Mouse (Mus musculus) MEL (cell line): ENCODE results near the gene Ap1g1. TPM values are rescaled to one million over a fixed set of nuclear protein-coding genes. Genes with fewer than 3 reads are reported as not detected.

Experiments used
- DNase-seq: peaks from one replicate; pipeline ENCODE4 v3.0.0; 2011; ENCODE audit warnings: low read depth, low spot score
- H3K27ac ChIP-seq: 2 replicates; pipeline ENCODE4 v1.5.1; 2012; ENCODE audit warnings: low read depth, mild to moderate bottlenecking, control low read depth, low read length, moderate library complexity; ENCODE audit not compliant: control insufficient read depth
- H3K27me3 ChIP-seq, 2 experiments: fragments of 150-350 bp in 1 of 2; sonication (generic) in 1 of 2; 2 replicates each; pipeline ENCODE4 v1.6.1; 2012; ENCODE audit warnings: low read length in 2 of 2, mild to moderate bottlenecking in 2 of 2, improper control_type of control experiment in 1 of 2, moderate library complexity in 1 of 2; ENCODE audit not compliant: insufficient read depth in 2 of 2, control insufficient read depth in 1 of 2
- H3K36me3 ChIP-seq, 2 experiments: 2 replicates each; pipeline ENCODE4 v1.6.1; 2012 to 2014; ENCODE audit warnings: low read length in 2 of 2, improper control_type of control experiment in 1 of 2, inconsistent platforms in 1 of 2, mild to moderate bottlenecking in 1 of 2; ENCODE audit not compliant: insufficient read depth in 2 of 2, control insufficient read depth in 1 of 2
- H3K4me1 ChIP-seq, 2 experiments: fragments of 150-350 bp in 1 of 2; sonication (generic) in 1 of 2; 2 replicates each; pipeline ENCODE4 v1.6.1; 2012; ENCODE audit warnings: low read length in 2 of 2, improper control_type of control experiment in 1 of 2, mild to moderate bottlenecking in 1 of 2; ENCODE audit not compliant: insufficient read depth in 2 of 2, control insufficient read depth in 1 of 2
- H3K4me3 ChIP-seq, 2 experiments: fragments of 150-350 bp in 1 of 2; sonication (generic) in 1 of 2; 2 replicates each; pipeline ENCODE4 v1.5.1; 2012; ENCODE audit warnings: low read depth in 2 of 2, low read length in 2 of 2, mild to moderate bottlenecking in 2 of 2, moderate library complexity in 2 of 2, control low read depth in 1 of 2, improper control_type of control experiment in 1 of 2; ENCODE audit not compliant: control insufficient read depth in 1 of 2, insufficient read depth in 1 of 2
- H3K79me2 ChIP-seq: 2 replicates; pipeline ENCODE4 v1.6.1; 2012; ENCODE audit warnings: mild to moderate bottlenecking, low read length, moderate library complexity; ENCODE audit not compliant: control insufficient read depth, poor library complexity, insufficient read depth
- H3K9ac ChIP-seq: 2 replicates; pipeline ENCODE4 v1.6.1; 2012; ENCODE audit warnings: low read depth, mild to moderate bottlenecking, control low read depth, low read length, moderate library complexity; ENCODE audit not compliant: control insufficient read depth, poor library complexity, severe bottlenecking
- H3K9me3 ChIP-seq: fragments of 150-350 bp; sonication (generic); replicated peaks from 2 replicates; pipeline ENCODE4 v1.6.1; 2012; ENCODE audit warnings: mild to moderate bottlenecking, low read length, improper control_type of control experiment, moderate library complexity; ENCODE audit not compliant: insufficient read depth
- BHLHE40 ChIP-seq: IDR thresholded peaks from 2 replicates; pipeline ENCODE4 v1.6.1; 2012; ENCODE audit warnings: low read depth, mild to moderate bottlenecking, inconsistent platforms, low read length, improper control_type of control experiment, borderline replicate concordance
- CTCF ChIP-seq, 3 experiments: IDR thresholded peaks in 2 of 3; conservative IDR thresholded peaks in 1 of 3; 2 replicates each; pipeline ENCODE4 v1.5.1; 2011 to 2012; ENCODE audit warnings: low read length in 3 of 3, low read depth in 2 of 3, mild to moderate bottlenecking in 2 of 3, improper control_type of control experiment in 1 of 3, inconsistent platforms in 1 of 3, mixed read lengths in 1 of 3, moderate library complexity in 1 of 3; ENCODE audit not compliant: control insufficient read depth in 1 of 3, insufficient read depth in 1 of 3, poor library complexity in 1 of 3, severe bottlenecking in 1 of 3
- ETS1 ChIP-seq: IDR thresholded peaks from 2 replicates; pipeline ENCODE4 v1.6.1; 2012; ENCODE audit warnings: low read depth, mild to moderate bottlenecking, inconsistent platforms, low read length, improper control_type of control experiment, moderate library complexity
- GABPA ChIP-seq: IDR thresholded peaks from 2 replicates; pipeline ENCODE4 v1.6.1; 2012; ENCODE audit warnings: low read depth, mild to moderate bottlenecking, inconsistent platforms, low read length, improper control_type of control experiment, moderate library complexity
- GATA1 ChIP-seq: IDR thresholded peaks from 2 replicates; pipeline ENCODE4 v1.6.1; 2011; ENCODE audit warnings: low read depth, low read length, improper control_type of control experiment
- JUND ChIP-seq: IDR thresholded peaks from 2 replicates; pipeline ENCODE4 v1.6.1; 2011; ENCODE audit warnings: low read depth, mild to moderate bottlenecking, improper control_type of control experiment, low read length
- KAT2A ChIP-seq: conservative IDR thresholded peaks from 2 replicates; pipeline ENCODE4 v1.6.1; 2012; ENCODE audit warnings: low read depth, low read length, improper control_type of control experiment, inconsistent platforms
- MAFK ChIP-seq: IDR thresholded peaks from 2 replicates; pipeline ENCODE4 v1.6.1; 2011; ENCODE audit warnings: low read depth, mild to moderate bottlenecking, low read length, improper control_type of control experiment, borderline replicate concordance
- MXI1 ChIP-seq: IDR thresholded peaks from 2 replicates; pipeline ENCODE4 v1.6.1; 2011; ENCODE audit warnings: mild to moderate bottlenecking, low read depth, low read length, improper control_type of control experiment
- MYB ChIP-seq: IDR thresholded peaks from 2 replicates; pipeline ENCODE4 v1.6.1; 2011; ENCODE audit warnings: mild to moderate bottlenecking, low read depth, low read length, improper control_type of control experiment
- MYC ChIP-seq: IDR thresholded peaks from 2 replicates; pipeline ENCODE4 v1.6.1; 2011; ENCODE audit warnings: low read depth, mild to moderate bottlenecking, low read length, improper control_type of control experiment, moderate library complexity
- NELFE ChIP-seq: IDR thresholded peaks from 2 replicates; pipeline ENCODE4 v1.6.1; 2011; ENCODE audit warnings: low read depth, low read length, improper control_type of control experiment
- POLR2A ChIP-seq, 2 experiments: IDR thresholded peaks; 2 replicates each; pipeline ENCODE4 v1.6.1; 2011 to 2012; ENCODE audit warnings: low read length in 2 of 2, mild to moderate bottlenecking in 2 of 2, control low read depth in 1 of 2, improper control_type of control experiment in 1 of 2, low read depth in 1 of 2, moderate library complexity in 1 of 2; ENCODE audit not compliant: control insufficient read depth in 1 of 2, insufficient read depth in 1 of 2, poor library complexity in 1 of 2
- POLR2AphosphoS2 ChIP-seq: IDR thresholded peaks from 2 replicates; pipeline ENCODE4 v1.6.1; 2011; ENCODE audit warnings: low read length, improper control_type of control experiment
- RAD21 ChIP-seq: IDR thresholded peaks from 2 replicates; pipeline ENCODE4 v1.6.1; 2011; ENCODE audit warnings: mild to moderate bottlenecking, low read depth, low read length, improper control_type of control experiment
- SIN3A ChIP-seq: IDR thresholded peaks from 2 replicates; pipeline ENCODE4 v1.6.1; 2012; ENCODE audit warnings: low read length, improper control_type of control experiment, inconsistent platforms
- SMC3 ChIP-seq: IDR thresholded peaks from 2 replicates; pipeline ENCODE4 v1.6.1; 2011; ENCODE audit warnings: low read depth, low read length, improper control_type of control experiment
- TAL1 ChIP-seq: IDR thresholded peaks from 2 replicates; pipeline ENCODE4 v1.6.1; 2012; ENCODE audit warnings: mild to moderate bottlenecking, inconsistent platforms, low read length, moderate library complexity, mixed read lengths
- TBP ChIP-seq: IDR thresholded peaks from 2 replicates; pipeline ENCODE4 v1.8.0; 2011; ENCODE audit warnings: low read depth, low read length, improper control_type of control experiment
- UBTF ChIP-seq: IDR thresholded peaks from 2 replicates; pipeline ENCODE4 v1.6.1; 2012; ENCODE audit warnings: low read depth, mild to moderate bottlenecking, inconsistent platforms, low read length, improper control_type of control experiment, moderate library complexity, borderline replicate concordance; ENCODE audit not compliant: insufficient read depth
- USF1 ChIP-seq: IDR thresholded peaks from 2 replicates; pipeline ENCODE4 v1.6.1; 2014; ENCODE audit warnings: low read depth, mild to moderate bottlenecking, inconsistent platforms, low read length, improper control_type of control experiment, moderate library complexity
- polyA plus RNA-seq, 2 experiments: library from polyadenylated mRNA; stranded (reverse) in 1 of 2; unstranded in 1 of 2; fragments of >175 nt in 1 of 2; fragments of >200 nt in 1 of 2; gene quantifications; 2 replicates each; pipeline versions ENCODE4 v1.2.1 to v1.2.4; 2012; ENCODE audit warnings: low replicate concordance in 2 of 2, low read depth in 1 of 2; ENCODE audit not compliant: insufficient read length in 2 of 2, insufficient read depth in 1 of 2, missing spikeins in 1 of 2
- total RNA-seq: library from RNA; depleted of rRNA; stranded (reverse); fragments of 300-350 nt; gene quantifications from 2 replicates; pipeline ENCODE4 v1.2.3, GENCODE M21; 2012

The Ap1g1 gene
- total and polyA plus RNA-seq, 3 experiments: 34.6 to 456 (median 46.6) TPM

GRCm38 (mm10) chr8:109773154-109773553 lies 5.2 kb upstream of the Ap1g1 start:
- H3K9me3 ChIP-seq: no peaks in the 10 kb centered on the region
- H3K79me2 ChIP-seq: no peaks in the 10 kb centered on the region
- H3K9ac ChIP-seq: no peak overlapping the region
- peaks cover 0 to 6% of the 10 kb centered on the region in 2 experiments; a peak in 2 of 4 replicates for H3K36me3 ChIP-seq
- H3K27ac ChIP-seq: no peak overlapping the region
- H3K27me3 ChIP-seq: peaks cover 7 to 11% of the 10 kb centered on the region in 2 experiments
- H3K4me3 ChIP-seq: no peak overlapping the region
- no peaks in the 10 kb centered on the region for H3K4me1 ChIP-seq
- DNase-seq: no peak
- no peak for TF ChIP-seq CTCF (IDR thresholded peaks at IDR 0.05 in 2 of 3, conservative IDR thresholded peaks at IDR 0.05 in 1 of 3; ENCODE audit: control insufficient read depth in 1 of 3, insufficient read depth in 1 of 3, low read depth in 2 of 3, low read length in 3 of 3, poor library complexity in 1 of 3, severe bottlenecking in 1 of 3)
- TF ChIP-seq KAT2A: no peak
- TF ChIP-seq USF1: no peak
- no peak for TF ChIP-seq RAD21
- no peak for TF ChIP-seq SIN3A
- TF ChIP-seq BHLHE40: no peak
- TF ChIP-seq MYB: no peak
- TF ChIP-seq POLR2AphosphoS2: no peak
- no peak for TF ChIP-seq ETS1
- TF ChIP-seq MYC: no peak
- no peak for TF ChIP-seq NELFE
- no peak for TF ChIP-seq TBP
- no peak for TF ChIP-seq MAFK
- no peak for TF ChIP-seq GABPA

- TF ChIP-seq GATA1 (no peak), UBTF (no peak), POLR2A (IDR thresholded peaks at IDR 0.05; ENCODE audit: control insufficient read depth in 1 of 2, insufficient read depth in 1 of 2, low read depth in 1 of 2, low read length in 2 of 2, poor library complexity in 1 of 2) (no peak), GABPA (no peak), JUND (no peak), MAFK (no peak), MYB (no peak), TAL1 (no peak), SMC3 (no peak), MXI1 (no peak), ETS1 (no peak)
- TF ChIP-seq, all 39 proteins: peak for 0
- Histone ChIP-seq H3K9me3 (no peaks in the 10 kb centered on the region), H3K79me2 (peaks cover 35% of the 10 kb centered on the region), H3K27me3 (peaks cover 3 to 7% of the 10 kb centered on the region in 2 experiments), H3K9ac (peak overlapping the region; percentile 33), H3K27ac (no peak overlapping the region), H3K4me1 (peaks cover 2 to 9% of the 10 kb centered on the region in 2 experiments; a peak in 2 of 4 replicates), H3K4me3 (peak overlapping the region; percentile 65 to 99), H3K36me3 (peaks cover 0 to 23% of the 10 kb centered on the region in 2 experiments; a peak in 2 of 4 replicates)
- peak; percentile 47 for DNase-seq
These were observed 503 bp upstream of the Ap1g1 start for GRCm38 (mm10) chr8:109777851-109778250.
